Mouse (Mus musculus): ENCODE data around the gene Hoxb1.

Gene Hoxb1

DNA sequence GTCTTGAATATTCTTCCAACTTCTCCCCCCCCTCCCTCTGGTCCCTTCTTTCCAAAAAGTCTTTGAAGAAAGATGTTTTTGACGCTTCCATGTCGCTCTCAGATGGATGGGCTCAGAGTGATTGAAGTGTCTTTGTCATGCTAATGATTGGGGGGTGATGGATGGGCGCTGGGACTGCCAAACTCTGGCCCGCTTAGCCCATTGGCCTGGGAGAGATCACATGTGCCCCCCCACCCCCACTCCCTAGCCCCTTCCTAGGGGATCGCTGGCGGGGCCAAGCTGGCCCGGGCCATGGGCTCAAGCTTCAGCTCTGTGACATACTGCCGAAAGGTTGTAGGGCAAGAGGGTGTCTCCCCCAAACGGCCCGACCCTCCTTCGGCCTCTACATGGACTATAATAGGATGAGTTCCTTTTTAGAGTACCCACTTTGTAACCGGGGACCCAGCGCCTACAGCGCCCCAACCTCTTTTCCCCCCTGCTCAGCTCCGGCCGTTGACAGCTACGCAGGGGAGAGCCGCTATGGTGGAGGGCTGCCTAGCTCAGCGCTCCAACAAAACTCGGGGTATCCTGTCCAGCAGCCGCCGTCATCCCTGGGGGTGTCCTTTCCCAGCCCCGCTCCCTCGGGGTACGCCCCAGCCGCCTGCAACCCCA is at the start of gene Hoxb1:
Hoxb1 (plus strand) TSS at position 312 of the 651 bp plus-strand sequence.
- DNase-seq (ENCODE audit: low spot score in 2 of 2), result no peak

DNA sequence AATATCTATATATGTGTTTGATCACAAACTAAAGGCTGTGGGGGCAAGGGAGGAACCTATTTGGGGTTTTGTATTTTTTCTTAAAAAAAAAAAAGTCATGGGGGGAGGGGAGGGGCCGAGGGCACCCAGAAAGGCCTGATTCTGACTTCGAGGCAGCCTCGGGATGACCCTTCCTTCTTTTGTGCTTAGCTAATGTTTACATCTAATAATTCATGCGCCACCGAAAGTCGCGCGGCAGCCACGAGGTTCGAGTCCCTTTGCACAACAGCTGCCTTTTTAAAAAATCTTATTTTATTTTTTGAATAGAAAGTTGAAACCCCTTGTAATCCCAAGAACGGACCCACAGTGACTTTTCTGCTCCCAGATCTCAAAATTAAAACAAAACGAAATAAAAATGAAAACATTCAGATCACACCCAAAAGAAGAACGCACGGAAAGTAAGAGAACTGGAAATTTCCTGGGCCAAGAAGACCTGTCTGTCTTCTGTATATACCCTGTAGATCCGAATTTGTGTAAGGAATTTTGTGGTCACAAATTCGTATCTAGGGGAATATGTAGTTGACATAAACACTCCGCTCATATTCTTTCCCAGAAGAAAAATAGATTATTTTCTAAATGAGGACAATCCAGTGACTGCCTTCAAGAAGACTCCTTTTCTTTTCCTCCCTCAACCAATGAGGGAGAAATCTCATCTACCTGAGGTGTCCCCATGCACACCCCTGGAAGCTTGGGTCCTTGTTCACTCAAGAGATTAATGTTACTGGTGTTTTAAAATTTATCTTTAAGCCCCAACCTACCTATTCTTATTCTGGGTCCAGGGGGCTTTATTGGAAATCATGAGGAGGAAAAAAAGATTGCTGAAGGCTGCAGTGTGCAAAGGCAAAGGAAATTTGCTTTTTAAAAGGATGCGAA is 48.6 kb upstream of the Hoxb1 start:
- DNase-seq (ENCODE audit: low spot score in 2 of 2), result peak in 1 of 2 experiments; percentile 7

DNA sequence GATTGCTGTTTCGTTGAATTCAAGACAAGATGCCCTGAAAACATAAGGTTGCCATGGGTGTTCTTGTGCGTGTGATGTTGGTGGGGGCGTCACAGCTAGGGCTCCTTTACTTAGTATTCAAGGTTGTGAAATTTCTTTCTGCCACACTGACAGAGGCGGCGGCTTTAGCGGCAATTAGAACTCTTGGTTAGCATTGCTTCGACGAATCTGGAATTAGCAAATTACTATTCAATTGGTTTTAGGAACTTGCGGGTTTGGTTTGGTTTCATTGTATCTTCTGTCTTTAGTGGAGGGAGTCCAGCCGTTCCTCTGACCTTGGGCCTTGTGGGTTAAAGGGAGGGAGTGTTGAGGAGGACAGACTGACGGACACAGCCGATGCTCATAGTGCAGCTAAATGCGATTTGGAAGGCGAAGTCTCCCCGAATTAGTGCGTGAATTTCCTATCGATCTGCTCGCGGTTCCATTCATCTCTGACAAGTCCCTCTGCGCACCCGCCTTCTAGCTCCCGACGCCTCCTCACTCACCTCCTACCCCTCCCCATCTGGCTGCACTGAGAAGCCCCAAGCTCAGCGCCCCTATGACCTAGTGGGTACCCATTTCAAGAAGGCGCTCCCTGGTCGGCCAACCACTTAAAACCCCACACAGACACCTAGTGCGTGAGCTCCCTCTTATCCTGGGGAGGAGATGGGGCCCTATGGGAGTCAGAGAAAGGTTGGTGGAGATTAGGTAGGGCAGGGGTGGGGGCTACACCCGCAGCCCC is 47.8 kb upstream of the Hoxb1 start, which contains the start of gene Hoxb4:
Hoxb4 (plus strand) TSS at position 660 of the 760 bp plus-strand sequence.
- DNase-seq (ENCODE audit: low spot score in 2 of 2), result no peak

DNA sequence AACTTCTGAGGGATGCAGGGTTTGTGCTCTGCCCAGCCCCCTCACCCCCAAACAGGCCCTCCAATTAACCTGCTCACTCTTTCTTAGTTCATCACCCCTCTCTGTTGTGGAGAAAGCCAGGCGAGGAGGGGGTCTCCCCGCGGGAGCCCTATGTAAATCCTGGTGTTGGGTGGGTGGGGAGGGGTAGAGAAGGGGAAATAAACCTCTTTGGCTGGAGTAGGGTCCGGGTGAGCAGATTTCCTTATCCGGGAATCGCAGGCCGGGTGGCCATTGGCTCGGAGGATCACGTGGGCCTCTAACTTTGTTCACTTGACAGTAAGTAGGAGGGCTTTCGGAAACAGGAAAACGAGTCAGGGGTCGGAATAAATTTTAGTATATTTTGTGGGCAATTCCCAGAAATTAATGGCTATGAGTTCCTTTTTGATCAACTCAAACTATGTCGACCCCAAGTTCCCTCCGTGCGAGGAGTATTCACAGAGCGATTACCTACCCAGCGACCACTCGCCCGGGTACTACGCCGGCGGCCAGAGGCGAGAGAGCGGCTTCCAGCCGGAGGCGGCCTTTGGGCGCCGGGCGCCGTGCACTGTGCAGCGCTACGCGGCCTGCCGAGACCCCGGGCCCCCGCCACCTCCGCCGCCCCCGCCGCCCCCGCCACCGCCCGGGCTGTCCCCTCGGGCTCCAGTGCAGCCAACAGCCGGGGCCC is 47.0 kb upstream of the Hoxb1 start:
- DNase-seq (ENCODE audit: low spot score in 2 of 2), result peak; percentile 47 to 77

DNA sequence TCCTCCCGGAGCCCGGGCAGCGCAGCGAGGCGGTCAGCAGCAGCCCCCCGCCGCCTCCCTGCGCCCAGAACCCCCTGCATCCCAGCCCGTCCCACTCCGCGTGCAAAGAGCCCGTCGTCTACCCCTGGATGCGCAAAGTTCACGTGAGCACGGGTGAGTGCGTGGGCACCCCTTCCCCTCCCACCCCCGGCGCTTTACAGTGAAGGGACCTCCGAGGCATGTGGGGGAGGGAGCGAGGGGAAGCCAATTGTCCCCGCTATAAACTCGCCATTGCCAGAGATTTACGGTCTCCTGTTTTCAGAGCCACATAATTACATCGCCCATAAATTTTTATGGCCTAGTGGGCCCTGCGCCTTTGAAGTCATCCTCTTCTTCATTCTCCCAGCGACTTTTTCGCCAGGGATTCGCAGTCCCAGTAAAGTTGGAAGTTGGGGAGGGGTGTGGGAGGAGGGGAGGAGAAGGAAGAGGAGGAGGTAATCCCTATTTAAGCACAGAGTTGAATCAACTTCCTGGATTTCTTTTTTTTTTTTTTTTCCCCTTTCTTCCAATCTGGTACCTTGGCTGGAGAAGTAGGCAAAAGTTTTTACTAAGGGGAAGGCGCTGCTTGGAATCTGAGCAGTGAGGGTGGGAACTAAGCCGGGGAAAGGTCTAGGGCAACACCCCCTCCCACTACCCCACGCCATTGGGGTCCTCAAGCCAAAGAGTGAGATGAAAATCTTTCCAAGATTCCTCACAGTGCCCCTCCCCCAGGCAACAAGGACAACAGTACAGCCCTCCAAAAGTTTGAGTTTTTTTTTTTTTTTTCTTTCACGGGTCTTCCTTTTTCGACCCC is 46.3 kb upstream of the Hoxb1 start:
- DNase-seq (ENCODE audit: low spot score in 2 of 2), result peak in 1 of 2 experiments; percentile 22

DNA sequence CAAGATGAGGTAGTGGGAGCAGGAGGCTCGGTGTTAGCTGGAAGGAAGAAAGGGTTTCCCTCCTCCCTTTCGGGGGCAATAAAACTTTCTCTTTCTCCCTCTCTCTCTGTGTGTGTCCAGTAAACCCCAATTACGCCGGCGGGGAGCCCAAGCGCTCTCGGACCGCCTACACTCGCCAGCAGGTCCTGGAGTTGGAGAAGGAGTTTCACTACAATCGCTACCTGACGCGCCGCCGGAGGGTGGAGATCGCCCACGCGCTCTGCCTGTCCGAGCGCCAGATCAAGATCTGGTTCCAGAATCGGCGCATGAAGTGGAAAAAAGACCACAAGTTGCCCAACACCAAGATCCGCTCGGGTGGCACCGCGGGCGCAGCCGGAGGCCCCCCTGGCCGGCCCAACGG is 45.6 kb upstream of the Hoxb1 start:
- DNase-seq (ENCODE audit: low spot score in 2 of 2), result peak; percentile 30 to 65

DNA sequence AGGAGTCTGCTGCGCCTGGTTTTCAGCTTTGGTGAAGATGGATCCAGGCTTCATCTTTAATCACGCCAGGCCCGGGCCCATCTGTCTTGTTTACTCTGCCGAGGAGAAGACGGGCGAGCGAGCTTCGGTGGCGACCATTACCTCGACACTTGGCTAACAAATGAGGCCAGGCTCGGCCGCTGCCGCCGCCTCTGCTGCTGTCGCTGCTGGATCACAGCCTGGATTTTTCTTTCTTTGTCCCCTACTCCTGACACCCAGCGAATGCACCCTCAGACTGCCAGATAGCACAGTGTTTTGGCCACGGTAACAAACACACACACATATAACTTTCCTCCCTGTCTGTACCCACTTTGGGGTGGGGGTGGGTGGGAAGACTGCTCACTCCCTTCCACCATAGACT is 44.9 kb upstream of the Hoxb1 start:
- no peak for DNase-seq (ENCODE audit: low spot score in 2 of 2)

DNA sequence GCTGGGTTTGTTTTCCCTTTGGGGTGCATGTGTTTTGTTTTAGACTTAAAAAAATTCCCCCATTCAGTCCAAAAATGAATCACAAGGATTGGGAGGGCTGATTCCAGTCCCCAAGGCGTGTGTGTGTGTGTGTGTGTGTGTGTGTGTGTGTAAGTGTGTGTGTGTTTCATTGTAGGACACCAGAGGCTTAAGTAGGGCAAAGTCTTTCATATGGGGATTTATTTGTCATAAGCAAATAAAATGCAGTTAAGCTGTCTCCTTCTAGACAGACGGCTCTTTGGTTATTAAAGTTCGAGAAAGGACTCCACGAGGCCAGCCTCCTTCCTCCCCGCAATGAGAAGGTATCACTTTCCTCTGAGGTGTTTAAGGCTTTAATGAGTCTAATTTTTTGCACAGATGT is 43.7 kb upstream of the Hoxb1 start:
- peak in 1 of 2 experiments; percentile 10 for DNase-seq (ENCODE audit: low spot score in 2 of 2)

DNA sequence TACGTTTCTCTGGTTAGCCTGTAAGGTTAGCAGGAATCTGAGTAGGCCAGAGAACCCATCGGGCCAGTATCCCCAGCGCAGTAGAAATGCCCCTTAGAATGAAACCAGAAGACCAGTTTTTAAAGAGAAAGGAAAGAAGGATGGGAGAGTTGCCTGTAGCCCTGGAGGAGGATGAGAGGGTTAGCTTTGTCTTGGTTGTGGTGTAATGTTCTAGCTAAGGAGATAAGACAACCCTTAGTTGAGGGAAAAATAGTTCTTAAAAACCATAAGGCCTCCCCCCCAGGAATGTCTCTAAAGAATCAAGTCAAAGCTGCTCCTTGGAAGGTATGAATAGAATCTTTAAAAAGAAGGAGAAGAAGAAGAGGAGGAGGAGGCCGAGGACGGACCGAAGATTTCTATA is 42.8 kb upstream of the Hoxb1 start:
- no peak for DNase-seq (ENCODE audit: low spot score in 2 of 2)

DNA sequence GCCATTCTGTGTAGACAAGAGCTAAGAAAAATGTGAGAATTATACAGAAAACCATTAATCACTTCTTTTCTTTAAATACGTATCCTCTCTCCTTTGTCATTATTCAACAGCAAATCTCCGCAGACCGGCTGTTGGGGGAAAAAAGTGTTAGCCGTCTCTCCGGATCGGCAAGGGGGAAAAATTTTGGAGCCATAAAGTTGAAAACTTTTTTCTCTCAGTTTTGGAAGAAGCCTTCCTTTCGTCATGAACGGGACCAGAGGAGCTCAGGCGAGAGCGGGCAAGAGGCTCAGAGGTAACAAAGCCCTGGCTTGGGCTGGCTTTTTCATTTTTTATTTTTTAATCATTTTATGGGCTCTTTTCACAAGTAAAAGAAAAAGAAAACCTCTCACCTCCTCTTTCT is 42.4 kb upstream of the Hoxb1 start, which contains the start of gene Hoxb3:
Hoxb3 (plus strand) TSS at position 173 of the 400 bp plus-strand sequence.
- no peak for DNase-seq (ENCODE audit: low spot score in 2 of 2)

DNA sequence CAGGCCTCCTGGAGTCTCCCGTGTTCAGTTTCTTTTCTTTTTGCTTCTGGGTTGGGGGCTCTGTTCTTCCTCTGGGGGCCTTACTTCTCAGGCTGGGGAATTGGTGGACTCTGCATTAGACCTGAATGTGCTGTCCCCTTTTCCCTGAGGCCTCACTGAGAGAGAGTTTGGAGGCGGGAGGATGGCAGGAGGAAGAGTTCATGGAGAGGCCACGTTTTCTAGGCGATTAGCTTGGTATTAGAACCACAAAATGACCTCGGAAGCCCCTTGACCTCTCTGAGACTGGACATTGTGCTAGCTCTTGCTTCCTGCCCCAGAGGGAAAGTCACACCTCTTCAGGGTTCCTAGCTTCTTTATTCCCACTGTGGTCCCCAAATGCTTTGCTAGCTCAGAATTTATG is 41.4 kb upstream of the Hoxb1 start:
- DNase-seq (ENCODE audit: low spot score in 2 of 2), result no peak

DNA sequence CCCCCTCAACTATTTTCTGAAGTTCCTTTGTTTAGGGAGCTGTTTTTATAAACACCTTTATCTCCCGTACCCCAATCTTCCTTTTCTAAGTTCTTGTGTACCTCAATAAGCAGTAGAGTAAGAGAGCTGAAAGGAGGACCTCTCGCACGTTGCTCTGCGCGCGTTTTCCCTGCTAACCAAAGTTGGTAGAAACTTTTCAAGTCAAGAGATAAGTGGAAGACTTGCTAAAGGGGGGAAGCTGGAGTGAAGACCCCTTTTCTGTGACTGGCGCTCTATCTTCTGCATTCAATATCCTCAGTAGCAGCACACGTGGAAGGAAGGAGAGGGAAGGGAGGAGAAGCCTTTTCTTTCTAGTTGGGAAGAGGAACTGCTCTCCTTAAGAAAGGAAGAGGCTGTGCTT is 40.6 kb upstream of the Hoxb1 start:
- no peak for DNase-seq (ENCODE audit: low spot score in 2 of 2)

DNA sequence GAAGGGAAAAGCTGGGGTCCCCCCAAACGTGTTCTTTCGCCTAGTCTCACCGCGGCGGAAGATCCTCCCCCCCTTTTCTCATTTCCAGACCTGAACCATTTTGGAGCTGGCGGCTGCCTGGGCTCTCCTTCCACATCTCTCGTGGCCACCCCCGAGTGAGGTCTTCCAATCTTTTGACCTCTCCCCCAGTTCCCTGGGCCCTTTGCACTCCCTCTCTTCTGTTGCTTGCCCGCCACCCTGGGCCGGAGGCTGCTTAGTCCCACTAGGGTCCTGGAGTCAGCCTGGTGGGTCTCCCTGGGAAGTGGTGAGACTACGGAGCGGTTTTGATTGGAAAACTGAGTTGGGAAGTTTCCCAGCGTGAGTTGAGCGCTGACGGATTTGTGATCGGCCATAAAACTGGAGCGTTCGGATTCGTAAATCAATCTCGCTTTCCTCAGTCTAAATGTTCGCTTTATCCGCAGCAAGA is 39.8 kb upstream of the Hoxb1 start:
- no peak for DNase-seq (ENCODE audit: low spot score in 2 of 2)

DNA sequence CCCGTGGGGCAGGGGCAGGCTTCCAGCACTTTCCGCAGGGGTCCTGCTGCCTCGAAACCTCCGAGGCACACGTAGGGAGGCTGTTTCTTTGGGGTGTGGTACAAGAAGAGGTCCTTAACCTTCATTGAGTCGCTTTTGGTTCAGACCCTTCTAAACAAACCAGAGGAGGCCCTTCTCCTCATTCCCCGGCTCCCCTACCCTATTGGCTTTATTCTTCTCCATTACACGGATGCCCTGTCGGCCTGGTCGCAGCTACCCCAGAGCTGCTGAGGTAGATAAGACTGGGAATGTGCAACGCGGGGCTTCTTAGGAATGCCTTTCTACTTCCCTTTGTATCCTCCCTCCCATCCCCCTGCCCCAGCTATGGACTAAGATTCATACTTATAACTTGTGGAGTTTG is 38.8 kb upstream of the Hoxb1 start:
- DNase-seq (ENCODE audit: low spot score in 2 of 2), result no peak

DNA sequence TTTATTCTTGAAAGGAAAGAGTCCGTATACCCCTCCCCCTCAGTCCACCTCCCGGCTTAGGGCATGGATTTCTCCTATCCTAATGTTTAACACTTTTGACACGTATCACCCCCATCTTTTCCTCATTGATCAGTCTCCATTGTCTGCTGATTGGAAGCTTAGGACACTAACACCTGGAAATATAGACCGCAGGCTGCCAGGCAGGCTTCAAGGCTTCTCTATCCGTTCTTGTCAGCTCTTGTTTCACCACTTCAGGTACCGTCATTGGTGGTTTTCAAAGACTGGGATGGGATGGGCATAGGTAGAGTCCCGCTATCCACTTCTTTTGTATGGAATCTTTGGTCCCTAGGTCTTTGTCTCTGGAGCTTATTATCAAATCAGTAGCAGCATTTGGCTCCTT is 38.4 kb upstream of the Hoxb1 start:
- DNase-seq (ENCODE audit: low spot score in 2 of 2), result no peak

DNA sequence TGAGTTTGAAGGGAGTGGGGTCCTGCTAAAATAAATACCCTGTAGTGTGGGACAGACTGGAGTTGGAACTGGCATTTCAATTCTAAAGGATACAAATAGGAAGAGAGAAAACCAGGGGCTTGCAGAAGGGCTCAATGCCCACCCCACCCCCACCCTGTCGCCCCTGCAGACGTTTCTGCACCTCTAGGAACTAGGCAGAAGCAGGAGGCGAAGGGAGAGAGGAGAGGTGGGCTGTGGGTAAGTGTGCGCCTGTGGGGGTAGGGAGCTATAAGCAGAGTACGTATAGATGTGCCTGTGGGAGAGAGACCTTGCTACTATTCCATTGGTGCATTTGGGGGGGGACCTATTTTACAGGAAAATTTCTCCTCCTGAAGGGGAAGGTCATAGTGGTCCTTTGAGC is 37.8 kb upstream of the Hoxb1 start:
- no peak for DNase-seq (ENCODE audit: low spot score in 2 of 2)

DNA sequence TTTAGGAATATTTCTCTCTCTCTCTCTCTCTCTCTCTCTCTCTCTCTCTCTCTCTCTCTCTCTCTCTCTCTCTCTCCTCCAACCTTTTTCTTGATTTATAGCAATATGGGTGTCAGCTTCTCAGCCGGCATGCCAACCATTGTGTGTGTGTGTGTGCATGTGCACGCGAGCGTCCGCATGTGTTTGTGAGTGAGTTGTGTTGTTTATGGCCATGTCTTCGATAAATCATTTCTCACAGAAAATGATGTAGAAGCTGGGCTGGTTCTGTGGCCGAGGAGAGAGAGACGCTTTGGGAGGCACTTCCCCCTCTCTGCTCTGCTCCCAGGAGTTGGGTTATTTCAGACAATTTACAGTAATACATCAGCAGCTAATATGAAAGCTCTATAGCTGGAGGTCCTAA is 36.9 kb upstream of the Hoxb1 start:
- DNase-seq (ENCODE audit: low spot score in 2 of 2), result no peak

DNA sequence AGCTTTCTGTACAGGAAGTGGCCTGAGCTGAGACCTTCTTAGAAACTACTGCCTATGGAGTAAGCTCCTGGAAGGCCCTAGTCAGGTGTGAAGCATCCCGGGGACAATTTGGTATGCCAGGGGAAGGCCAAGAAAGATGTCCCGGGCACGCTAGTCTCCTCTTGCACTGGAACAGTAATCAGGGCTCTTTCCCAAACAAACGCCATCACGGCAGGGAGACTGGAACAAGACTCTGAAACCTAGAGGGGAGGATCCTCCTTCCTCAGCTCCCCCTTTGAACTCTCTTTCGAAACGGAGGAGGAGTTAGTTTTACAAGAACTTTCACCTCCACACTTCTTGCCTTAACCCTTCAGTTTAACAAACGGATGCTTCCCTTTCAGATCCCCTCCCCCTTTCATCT is 33.4 kb upstream of the Hoxb1 start:
- DNase-seq (ENCODE audit: low spot score in 2 of 2), result no peak

DNA sequence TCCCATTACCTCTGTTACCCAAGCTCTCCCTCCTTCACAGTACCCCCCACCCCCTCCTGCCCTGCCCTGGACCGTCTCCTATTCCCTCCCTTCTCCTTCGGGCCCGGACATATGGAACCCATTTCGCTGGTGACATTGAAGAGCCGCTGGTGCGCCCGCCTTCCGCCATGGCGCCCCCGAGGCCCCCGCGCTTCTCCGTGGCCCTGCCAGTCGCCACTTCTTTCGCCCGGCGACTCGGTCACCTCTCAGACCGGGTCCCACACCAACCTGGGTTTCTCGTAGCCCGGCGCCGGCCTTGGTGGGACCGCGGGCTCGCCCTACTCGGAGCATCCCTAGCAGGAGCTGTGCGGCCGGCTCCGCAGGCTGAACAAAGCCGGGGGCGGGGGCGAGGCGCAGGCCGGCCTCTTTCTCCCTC is 32.9 kb upstream of the Hoxb1 start:
- DNase-seq (ENCODE audit: low spot score in 2 of 2), result no peak

DNA sequence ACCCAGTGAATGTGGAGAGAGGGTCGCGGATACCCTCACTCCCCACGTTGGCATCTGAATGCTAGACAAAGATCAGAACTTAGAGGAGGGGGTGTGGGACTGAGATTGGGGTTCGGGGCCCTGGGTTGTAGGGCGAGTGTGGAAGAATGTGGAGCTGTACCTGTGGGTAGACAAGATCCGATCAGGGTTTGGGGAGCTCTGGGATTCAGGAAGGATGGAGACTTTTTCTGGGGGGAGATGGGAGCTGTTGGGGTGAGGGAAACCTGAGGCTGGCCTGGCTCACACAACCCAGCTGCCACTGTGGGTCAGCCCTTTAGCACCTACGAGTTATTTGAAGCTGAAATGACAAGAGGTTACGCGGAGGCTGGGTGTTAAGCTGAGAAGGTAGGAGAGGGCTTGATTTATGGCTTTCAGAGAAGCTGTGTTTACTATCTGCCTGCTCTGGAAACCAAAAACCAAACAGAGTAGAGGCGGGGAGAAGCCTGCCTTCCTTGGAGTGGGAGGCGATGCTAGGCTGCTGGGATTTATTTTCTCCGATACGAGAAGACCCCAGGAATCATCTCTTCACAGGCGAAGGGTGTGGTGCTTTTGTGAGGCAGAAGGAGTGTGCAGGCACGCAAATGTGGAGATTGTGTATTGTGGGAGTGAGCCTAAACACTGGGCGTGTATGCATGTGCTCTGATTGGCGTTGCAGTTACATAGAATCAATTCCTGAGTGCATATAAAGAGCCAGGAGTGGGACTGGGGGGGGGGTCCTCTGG is 32.1 kb upstream of the Hoxb1 start:
- DNase-seq (ENCODE audit: low spot score in 2 of 2), result no peak
